Mouse (Mus musculus) olfactory bulb, adult 2 months (tissue): Measurements from ENCODE around the gene Cx3cr1.

ENCODE experiments used
- CTCF ChIP-seq: fragments of 200-500 bp; IDR thresholded peaks from 2 replicates; pipeline ENCODE4 v1.5.1; 2012; ENCODE audit warnings: low read depth, mild to moderate bottlenecking, low read length, moderate library complexity; ENCODE audit not compliant: insufficient read depth
- POLR2A ChIP-seq: fragments of 200-500 bp; IDR thresholded peaks from 2 replicates; pipeline ENCODE4 v1.6.1; 2012; ENCODE audit warnings: mild to moderate bottlenecking, low read depth, low read length, moderate library complexity; ENCODE audit not compliant: insufficient read depth

- no peak for TF ChIP-seq CTCF
- no peak for TF ChIP-seq POLR2A
Observed at GRCm38 (mm10) chr9:119887144-119887901, 182.4 kb downstream of the Cx3cr1 start.
